Mouse (Mus musculus) kidney, adult 9 months (tissue): ENCODE measurements at regions not wholly inside any gene's neighbourhood (a gene's known extent, or its start where the extent isn't known, plus 50 kb on each side); places are given as distances from the start of the nearest gene placed in this dataset.

ENCODE experiments used
- DNase-seq: peaks from one replicate; pipeline ENCODE4 v3.0.0; 2022

GRCm38 (mm10) chr2:160421216-160421911, 54.5 kb upstream of the Mafb start:
- DNase-seq: no peak

GRCm38 (mm10) chr2:160424491-160424890, 57.6 kb upstream of the Mafb start:
- no peak for DNase-seq

GRCm38 (mm10) chr2:160427431-160427830, 60.6 kb upstream of the Mafb start:
- DNase-seq: no peak

GRCm38 (mm10) chr2:160433252-160433651, 66.4 kb upstream of the Mafb start:
- peak; percentile 54 for DNase-seq

- DNase-seq: no peak
Observed at GRCm38 (mm10) chr2:160434701-160435100, 67.8 kb upstream of the Mafb start.

- DNase-seq: no peak
Observed at GRCm38 (mm10) chr2:160435622-160436021, 68.8 kb upstream of the Mafb start.

- DNase-seq: no peak
Observed at GRCm38 (mm10) chr2:160439028-160439427, 72.2 kb upstream of the Mafb start.

GRCm38 (mm10) chr2:160440236-160440635, 73.4 kb upstream of the Mafb start:
- DNase-seq: no peak

GRCm38 (mm10) chr2:160451057-160451456, 84.2 kb upstream of the Mafb start:
- DNase-seq: no peak

- DNase-seq: peak; percentile 76
Observed at GRCm38 (mm10) chr2:160451481-160452238, 84.8 kb upstream of the Mafb start.

GRCm38 (mm10) chr2:160452239-160452530, 85.3 kb upstream of the Mafb start:
- peak; percentile 3 for DNase-seq

GRCm38 (mm10) chr2:160452730-160453129, 85.9 kb upstream of the Mafb start:
- DNase-seq: no peak

- DNase-seq: no peak
Observed at GRCm38 (mm10) chr2:160455617-160456016, 88.8 kb upstream of the Mafb start.

- DNase-seq: no peak
Observed at GRCm38 (mm10) chr2:160456681-160457080, 89.8 kb upstream of the Mafb start.

- no peak for DNase-seq
Observed at GRCm38 (mm10) chr2:160471561-160471960, 104.7 kb upstream of the Mafb start.

GRCm38 (mm10) chr2:160476181-160476580, 109.3 kb upstream of the Mafb start:
- no peak for DNase-seq

- no peak for DNase-seq
Observed at GRCm38 (mm10) chr2:160479240-160479639, 112.4 kb upstream of the Mafb start.

- DNase-seq: no peak
Observed at GRCm38 (mm10) chr2:160485097-160485496, 118.2 kb upstream of the Mafb start.

- DNase-seq: no peak
Observed at GRCm38 (mm10) chr2:160485515-160485914, 118.7 kb upstream of the Mafb start.

GRCm38 (mm10) chr2:160499726-160500125, 132.9 kb upstream of the Mafb start:
- DNase-seq: no peak

GRCm38 (mm10) chr2:160502901-160503300, 136.0 kb upstream of the Mafb start:
- no peak for DNase-seq

GRCm38 (mm10) chr2:160503597-160504393, 136.9 kb upstream of the Mafb start:
- no peak for DNase-seq

GRCm38 (mm10) chr2:160504394-160504657, 137.5 kb upstream of the Mafb start:
- no peak for DNase-seq

GRCm38 (mm10) chr2:160507371-160507770, 138.3 kb upstream of the Top1 start:
- no peak for DNase-seq
